Mouse (Mus musculus) lung, postnatal 0 days (tissue): ENCODE data around the gene Nr2f2. TPM values are rescaled to one million over a fixed set of nuclear protein-coding genes. Genes with fewer than 3 reads are reported as not detected.

Experiments
- ATAC-seq: fragments of 200-750 bp; cut with Nextera tagmentation; 2 replicates; pipeline ENCODE4 v1.8.0; 2017; ENCODE audit warnings: moderate library complexity
- DNase-seq: peaks from one replicate; pipeline ENCODE4 v3.0.0-alpha.2; 2016; ENCODE audit warnings: low spot score
- H3K27ac ChIP-seq: fragments of 300-500 bp; sonication (generic); 2 replicates; pipeline ENCODE4 v1.5.1; 2014; ENCODE audit warnings: antibody characterized with exemption, mild to moderate bottlenecking, low read length, mixed read lengths
- H3K27me3 ChIP-seq: fragments of 300-500 bp; sonication (generic); replicated peaks from 2 replicates; pipeline ENCODE4 v1.6.1; 2014; ENCODE audit warnings: low read length, mixed read lengths; ENCODE audit not compliant: insufficient read depth
- H3K36me3 ChIP-seq: fragments of 300-500 bp; sonication (generic); 2 replicates; pipeline ENCODE4 v1.6.1; 2014; ENCODE audit warnings: low read length, mixed read lengths; ENCODE audit not compliant: insufficient read depth
- H3K4me1 ChIP-seq: fragments of 300-500 bp; sonication (generic); 2 replicates; pipeline ENCODE4 v1.6.1; 2014; ENCODE audit warnings: antibody characterized with exemption, low read depth, low read length, mixed read lengths; ENCODE audit not compliant: insufficient read depth
- H3K4me2 ChIP-seq: fragments of 300-500 bp; sonication (generic); replicated peaks from 2 replicates; pipeline ENCODE4 v1.6.1; 2014; ENCODE audit warnings: low read depth, mild to moderate bottlenecking, low read length, moderate library complexity, mixed read lengths
- H3K4me3 ChIP-seq: fragments of 300-500 bp; sonication (generic); 2 replicates; pipeline ENCODE4 v1.5.1; 2014; ENCODE audit warnings: low read depth, low read length
- H3K9ac ChIP-seq: fragments of 300-500 bp; sonication (generic); replicated peaks from 2 replicates; pipeline ENCODE4 v1.6.1; 2014; ENCODE audit warnings: low read depth, mild to moderate bottlenecking
- H3K9me3 ChIP-seq: fragments of 300-500 bp; sonication (generic); 2 replicates; pipeline ENCODE4 v1.6.1; 2016; ENCODE audit warnings: low read length, mixed read lengths
- CTCF ChIP-seq: IDR thresholded peaks from 2 replicates; pipeline ENCODE4 v1.5.1; 2016; ENCODE audit warnings: antibody characterized with exemption, mild to moderate bottlenecking
- EP300 ChIP-seq: IDR thresholded peaks from 2 replicates; pipeline ENCODE4 v1.6.1; 2016; ENCODE audit warnings: antibody characterized with exemption, mild to moderate bottlenecking, control low read depth
- WGBS: fragments of 180-500 bp; shearing (Covaris S2); extraction: QIAGEN DNeasy Blood & Tissue Kit; methylation state at CpG from one replicate; pipeline ENCODE4 v1.1.7; 2014; 5-methylcytosine and 5-hydroxymethylcytosine counted together
- polyA plus RNA-seq: library from polyadenylated mRNA; unstranded; fragments of >200 nt; fragmentation: Nextera tagmentation; extraction: Ambion mirVana; gene quantifications from 2 replicates; pipeline ENCODE4 v1.2.1, GENCODE M21; 2015

Nr2f2 gene
- polyA plus RNA-seq, 1 experiment from 2014 or later, result 72.7 TPM

DNA sequence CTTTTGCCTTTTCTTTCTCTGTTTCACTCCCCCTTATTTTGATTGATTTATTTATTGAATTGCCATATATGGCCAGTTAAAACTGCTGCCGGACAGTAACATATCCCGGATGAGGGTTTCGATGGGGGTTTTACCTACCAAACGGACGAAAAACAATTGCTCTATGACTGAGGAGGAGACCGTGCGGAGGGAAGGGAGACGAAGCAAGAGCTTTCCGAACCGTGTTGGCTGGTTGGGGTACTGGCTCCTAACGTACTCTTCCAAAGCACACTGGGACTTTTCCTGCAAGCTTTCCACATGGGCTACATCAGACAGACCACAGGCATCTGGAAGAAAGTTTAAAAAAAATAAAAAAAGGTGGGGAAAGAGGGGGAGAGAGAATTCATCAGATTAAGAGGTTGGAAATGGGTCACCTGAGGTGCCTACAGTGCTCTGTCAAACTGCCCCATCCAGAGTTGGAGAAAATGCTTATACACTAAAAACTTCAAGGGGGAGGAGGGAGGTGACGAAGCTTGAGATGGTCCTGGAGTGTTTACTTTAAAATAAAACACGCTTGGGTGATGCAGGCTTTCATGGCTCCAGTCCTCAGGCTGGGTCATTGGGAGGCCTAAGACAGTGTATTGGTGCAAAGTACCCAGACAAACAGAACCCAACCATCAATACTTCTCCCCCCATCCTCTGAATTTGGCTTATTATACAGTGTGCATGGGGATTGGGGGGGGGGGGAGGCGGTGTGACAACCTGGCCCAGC, 11.8 kb downstream of the Nr2f2 start:
- H3K9ac ChIP-seq, result peak overlapping the region; percentile 20; the same call in 1 of the 2 replicates
- 0 out of 2 replicates have a peak, but pooled peaks cover 5% of the 10 kb centered on the region for H3K36me3 ChIP-seq
- 13% methylated on average over 14 of the region's 14 CpGs for whole genome bisulfite sequencing

GRCm38 (mm10) chr7:70353151-70353550, 13.4 kb downstream of the Nr2f2 start:
- 0 out of 2 replicates have a peak, but pooled peaks cover 5% of the 10 kb centered on the region for H3K36me3 ChIP-seq
- H3K4me1 ChIP-seq, result peaks cover 7% of the 10 kb centered on the region; the same call in 1 of the 2 replicates
- TF ChIP-seq EP300 (no peak), CTCF (no peak)
- DNase-seq, result peak; percentile 12
- peak overlapping the region; percentile 72 for H3K9ac ChIP-seq
- no peaks in the 10 kb centered on the region for H3K27me3 ChIP-seq
- peak overlapping the region; percentile 84 for H3K4me2 ChIP-seq
- peak overlapping the region; percentile 71 for H3K4me3 ChIP-seq
- H3K27ac ChIP-seq, result peak overlapping the region; percentile 64
- ATAC-seq, result no peak
- no peaks in the 10 kb centered on the region for H3K9me3 ChIP-seq
- 8% methylated on average over 4 of the region's 4 CpGs for WGBS

More for the DNA sequence above, 11.8 kb downstream of the Nr2f2 start:
- Histone ChIP-seq H3K27ac (peak overlapping the region; percentile 68), H3K4me1 (peaks cover 7% of the 10 kb centered on the region; the same call in 1 of the 2 replicates), H3K9me3 (no peaks in the 10 kb centered on the region), H3K27me3 (no peaks in the 10 kb centered on the region), H3K4me3 (peak overlapping the region; percentile 88), H3K4me2 (peak overlapping the region; percentile 89)
- ATAC-seq (peak; percentile 15), DNase-seq (peak; percentile 72)
- TF ChIP-seq EP300, result no peak
- TF ChIP-seq CTCF, result no peak

- H3K9ac ChIP-seq, result peak overlapping the region; percentile 72
- H3K27me3 ChIP-seq, result no peaks in the 10 kb centered on the region
- peak overlapping the region; percentile 84 for H3K4me2 ChIP-seq
- H3K4me3 ChIP-seq, result peak overlapping the region; percentile 71
- peaks cover 12% of the 10 kb centered on the region; the same call in 1 of the 2 replicates for H3K4me1 ChIP-seq
- H3K27ac ChIP-seq, result peak overlapping the region; percentile 90
- TF ChIP-seq EP300, result no peak
- TF ChIP-seq CTCF, result no peak
- ATAC-seq (no peak), DNase-seq (peak; percentile 41)
- no peaks in the 10 kb centered on the region for H3K9me3 ChIP-seq
- 0 out of 2 replicates have a peak, but pooled peaks cover 2% of the 10 kb centered on the region for H3K36me3 ChIP-seq
- 17% methylated on average over 3 of the region's 3 CpGs for WGBS
Measured at GRCm38 (mm10) chr7:70352617-70353016, 13.9 kb downstream of the Nr2f2 start.

GRCm38 (mm10) chr7:70351981-70352560, 14.5 kb downstream of the Nr2f2 start:
- H3K9me3 ChIP-seq, result no peaks in the 10 kb centered on the region
- no peaks in the 10 kb centered on the region for H3K36me3 ChIP-seq
- H3K4me1 ChIP-seq, result peaks cover 12% of the 10 kb centered on the region; the same call in 1 of the 2 replicates
- TF ChIP-seq EP300 (0 out of 2 replicates have a peak, but pooled peaks have one; percentile 4), CTCF (no peak)
- DNase-seq (peak; percentile 31), ATAC-seq (no peak)
- no peaks in the 10 kb centered on the region for H3K27me3 ChIP-seq
- peak overlapping the region; percentile 90 for H3K27ac ChIP-seq
- H3K4me3 ChIP-seq, result peak overlapping the region; percentile 71
- 0% methylated on average over 1 of the region's 1 CpGs for WGBS
- peak overlapping the region; percentile 72 for H3K9ac ChIP-seq
- H3K4me2 ChIP-seq, result peak overlapping the region; percentile 84

DNA sequence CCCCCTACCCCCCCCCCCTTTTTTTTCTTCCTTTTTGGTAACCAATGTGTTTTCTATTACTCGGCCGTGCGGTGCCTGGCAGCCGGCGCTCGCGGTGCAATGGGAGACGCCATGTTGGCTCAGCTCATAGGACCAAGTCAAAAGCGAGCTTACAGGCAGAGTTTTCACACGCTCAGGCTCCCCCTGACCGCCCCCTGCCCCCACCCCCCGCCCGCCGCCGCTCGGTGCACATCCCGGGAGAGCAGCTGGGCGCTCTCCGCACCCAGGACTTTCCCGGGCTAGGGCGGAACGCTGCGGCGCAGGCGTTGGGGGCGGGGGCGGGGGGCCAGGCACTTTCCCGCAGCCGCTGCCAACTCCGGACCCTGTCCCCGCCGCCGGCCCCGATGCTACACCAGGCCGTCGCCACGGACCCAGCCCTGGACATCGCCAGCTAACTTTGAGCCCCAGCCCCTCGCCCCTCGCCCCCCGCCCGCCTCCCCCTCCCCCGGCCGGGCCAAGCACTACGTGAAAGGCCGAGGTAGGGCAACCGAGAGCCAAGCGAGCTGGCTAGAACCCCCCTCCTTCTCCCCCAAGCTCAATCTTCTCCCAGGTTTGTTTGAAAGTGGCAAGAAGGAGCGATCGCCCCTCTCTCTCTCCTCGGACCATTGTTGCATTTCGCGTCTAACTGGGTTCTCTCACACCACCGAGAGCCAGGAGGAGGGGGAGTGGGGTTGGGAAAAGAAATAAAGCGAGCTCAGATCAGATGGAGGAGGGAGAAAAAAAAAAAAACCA, 15.6 kb downstream of the Nr2f2 start:
- H3K9me3 ChIP-seq, result no peaks in the 10 kb centered on the region
- H3K4me2 ChIP-seq, result peak overlapping the region; percentile 84
- no peaks in the 10 kb centered on the region for H3K36me3 ChIP-seq
- H3K4me1 ChIP-seq, result peaks cover 18% of the 10 kb centered on the region; the same call in 1 of the 2 replicates
- WGBS, result under 1% methylated on average over 32 of the region's 55 CpGs
- H3K4me3 ChIP-seq, result peak overlapping the region; percentile 71
- H3K9ac ChIP-seq, result peak overlapping the region; percentile 72
- ATAC-seq (peak; percentile 69), DNase-seq (peak; percentile 90)
- no peaks in the 10 kb centered on the region for H3K27me3 ChIP-seq
- peak overlapping the region; percentile 90 for H3K27ac ChIP-seq
- TF ChIP-seq CTCF (no peak), EP300 (no peak)
